Mouse (Mus musculus) testis, adult 2 months (tissue): Measurements from ENCODE around the gene Iqgap2.

Experiments used
- CTCF ChIP-seq: fragments of 200-500 bp; IDR thresholded peaks from 2 replicates; pipeline ENCODE4 v1.5.1; 2012; ENCODE audit warnings: low read depth, mild to moderate bottlenecking, inconsistent platforms, low read length, moderate library complexity; ENCODE audit not compliant: control insufficient read depth, insufficient read depth, insufficient replicate concordance
- POLR2A ChIP-seq: fragments of 200-500 bp; IDR thresholded peaks from 2 replicates; pipeline ENCODE4 v1.6.1; 2012; ENCODE audit warnings: low read depth, mild to moderate bottlenecking, inconsistent platforms, low read length, moderate library complexity; ENCODE audit not compliant: control insufficient read depth

DNA sequence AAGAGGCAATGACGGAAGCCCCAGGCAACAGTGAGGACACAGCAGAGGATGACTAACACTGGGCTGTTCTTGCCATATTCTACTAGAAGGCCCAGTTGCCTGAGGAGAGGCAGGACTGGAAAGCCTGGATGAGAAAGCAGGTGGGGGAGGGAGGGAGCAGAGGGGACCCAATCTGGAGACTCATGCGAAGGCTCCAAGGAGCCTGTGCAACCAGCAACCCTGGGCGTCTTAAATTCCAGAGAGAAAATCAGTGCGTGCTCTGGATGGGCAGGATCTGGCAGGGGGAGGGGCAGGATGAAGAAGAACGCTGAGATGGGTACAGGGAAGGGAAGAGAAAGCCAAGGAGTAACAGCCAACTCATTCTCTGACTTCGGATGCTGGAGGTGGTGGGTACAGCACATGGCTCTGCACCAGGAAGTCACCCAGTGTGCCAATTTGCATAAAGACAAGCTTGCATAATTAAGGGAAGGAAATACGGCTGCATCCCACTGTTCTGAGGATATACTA lies 42.2 kb downstream of the Iqgap2 start:
- TF ChIP-seq POLR2A (no peak), CTCF (no peak)
